Mouse (Mus musculus) inflammation-experienced regulatory T-cells, adult 16 weeks (primary cell): Measurements from ENCODE around the gene Sowaha. TPM values are rescaled to one million over a fixed set of nuclear protein-coding genes. Genes with fewer than 3 reads are reported as not detected.

ENCODE experiments used
- polyA plus RNA-seq: library from polyadenylated mRNA; unstranded; fragments of 100-300 nt; shearing (Covaris generic); gene quantifications from one replicate; pipeline ENCODE4 v1.2.1, GENCODE M21; 2017

The Sowaha gene
- not detected for polyA plus RNA-seq

DNA sequence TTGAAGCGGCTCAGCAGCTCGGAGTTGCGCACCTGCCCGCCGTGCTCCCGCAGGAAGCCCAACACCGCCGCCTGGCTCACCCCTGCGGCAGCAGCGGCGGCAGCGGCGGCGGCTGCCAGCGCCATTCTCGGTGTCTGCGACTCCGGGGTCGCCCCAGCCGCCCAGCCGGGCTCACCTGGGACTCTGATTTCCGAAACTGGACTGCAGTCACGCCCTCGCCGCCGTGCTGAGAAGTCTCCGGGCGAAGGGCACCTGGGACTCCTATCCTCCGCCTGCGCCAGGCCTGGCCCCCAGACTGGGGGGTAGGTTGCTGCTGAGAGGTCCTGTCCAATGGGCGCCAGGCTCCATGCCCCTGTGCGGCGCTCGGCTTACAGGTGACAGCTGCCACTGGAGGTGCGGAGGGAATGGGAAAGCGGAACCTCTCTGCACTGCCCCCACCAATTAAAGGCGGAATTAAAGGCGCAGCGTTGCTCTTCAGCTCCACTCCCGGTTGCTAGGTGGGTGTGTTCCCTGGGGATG is at the start of gene Sowaha, which contains the start of gene Gm9945:
Sowaha (minus strand) TSS at position 492 of the 519 bp plus-strand sequence.
Gm9945 (plus strand) TSS at position 384 of the 519 bp plus-strand sequence.

DNA sequence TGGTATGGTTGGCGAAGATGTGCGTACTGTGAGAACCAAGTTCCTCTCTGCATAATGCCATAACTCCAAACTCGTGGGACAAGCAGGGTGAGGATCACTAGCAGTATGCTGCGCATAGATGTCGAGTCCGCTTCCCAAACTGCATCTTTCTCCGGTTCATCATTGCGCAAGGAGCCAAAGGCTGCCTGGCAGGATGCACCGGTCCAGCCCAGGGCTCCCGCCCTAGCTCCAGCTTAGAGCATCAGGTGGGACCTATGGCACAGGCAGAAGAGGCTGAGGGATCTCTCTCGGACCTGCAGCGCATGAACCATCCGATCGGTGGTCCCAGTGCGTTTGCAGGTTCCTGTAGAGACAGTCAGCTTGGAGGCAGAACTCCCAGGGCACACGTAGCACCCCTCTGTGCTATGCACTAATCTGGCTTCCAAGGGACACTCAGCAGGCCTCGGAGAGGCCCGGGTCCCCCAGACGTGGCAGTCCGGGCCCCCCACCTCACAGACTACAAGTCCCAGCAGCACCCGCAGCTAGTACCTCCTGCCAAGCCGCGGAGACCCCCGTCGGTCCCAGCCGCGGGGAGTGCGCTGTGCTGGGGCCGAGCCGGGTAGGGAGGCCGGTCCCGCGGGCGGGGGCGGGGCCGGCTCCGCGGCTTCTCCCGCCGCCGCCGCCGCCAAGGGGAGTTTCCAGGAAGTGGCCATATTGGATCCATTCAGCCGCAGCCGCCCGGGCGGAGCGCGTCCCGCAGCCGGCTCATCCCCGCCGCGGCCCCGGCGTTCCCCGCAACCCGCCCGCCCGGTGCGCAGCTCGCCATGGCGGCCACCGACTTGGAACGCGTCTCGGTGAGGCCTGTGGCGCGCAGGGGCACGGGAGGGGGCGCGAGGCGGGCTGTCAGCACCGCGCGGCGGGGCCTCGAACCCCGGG is 39.4 kb upstream of the Sowaha start, which contains the start of gene Sept8:
Sept8 (plus strand) TSS at position 51 of the 915 bp plus-strand sequence.

GRCm38 (mm10) chr11:53469968-53470695 is 9.9 kb downstream of the Sowaha start, which contains the start of gene Gm9837:
Gene Gm9837 (minus strand): TSS chr11:53470479.

GRCm38 (mm10) chr11:53456474-53457371 is 23.4 kb downstream of the Sowaha start, which contains the start of the genes Gm10447 and Shroom1:
Gene Gm10447 (minus strand): TSS chr11:53457110.
Gene Shroom1 (plus strand): TSS chr11:53457205.

GRCm38 (mm10) chr11:53430670-53431346 is 49.3 kb downstream of the Sowaha start, which contains the start of the genes Uqcrq and Gdf9:
Gene Uqcrq (minus strand): TSS chr11:53430831.
Gene Gdf9 (plus strand): TSS chr11:53431023.

Other genes starting within 250 kb of the Sowaha start
- gene Hspa4, start 179.8 kb downstream of the Sowaha start, polyA plus RNA-seq: 33.1 TPM
- 36.2 TPM for gene Zcchc10, start 155.6 kb downstream of the Sowaha start, polyA plus RNA-seq
- gene Aff4, start 129.4 kb downstream of the Sowaha start, polyA plus RNA-seq: 15.7 TPM
- gene Leap2, start 57.1 kb downstream of the Sowaha start, polyA plus RNA-seq: not detected
- 310 TPM for gene Uqcrq, start 49.4 kb downstream of the Sowaha start, polyA plus RNA-seq
- 0.48 TPM for gene Gdf9, start 49.3 kb downstream of the Sowaha start, polyA plus RNA-seq
- not detected for gene Gm10447, start 23.2 kb downstream of the Sowaha start, polyA plus RNA-seq
- not detected for gene Shroom1, start 23.1 kb downstream of the Sowaha start, polyA plus RNA-seq
- gene Gm9837, start 9.8 kb downstream of the Sowaha start, polyA plus RNA-seq: not detected
- gene Gm9945, start 108 bp downstream of the Sowaha start, polyA plus RNA-seq: not detected
- 1.6 TPM for gene Sept8, start 39.0 kb upstream of the Sowaha start, polyA plus RNA-seq
- gene Kif3a, start 87.1 kb upstream of the Sowaha start, polyA plus RNA-seq: 20.2 TPM
- 4.1 TPM for gene Il4, start 138.4 kb upstream of the Sowaha start, polyA plus RNA-seq
- gene Il13, start 154.4 kb upstream of the Sowaha start, polyA plus RNA-seq: not detected
- gene Rad50, start 227.0 kb upstream of the Sowaha start, polyA plus RNA-seq: 61.8 TPM
- gene Il5, start 240.5 kb upstream of the Sowaha start, polyA plus RNA-seq: not detected